Mouse (Mus musculus): Measurements from ENCODE around the gene Ugt1a1.

The Ugt1a1 gene

GRCm38 (mm10) chr1:88235046-88235893 lies 23.5 kb downstream of the Ugt1a1 start:
- no peak for DNase-seq

- DNase-seq = no peak
Measured at GRCm38 (mm10) chr1:88235894-88236415, 24.2 kb downstream of the Ugt1a1 start.

GRCm38 (mm10) chr1:88237311-88237710 lies 25.6 kb downstream of the Ugt1a1 start:
- DNase-seq = no peak

- DNase-seq = no peak
Measured at GRCm38 (mm10) chr1:88238771-88239170, 27.0 kb downstream of the Ugt1a1 start.

- DNase-seq = no peak
Measured at GRCm38 (mm10) chr1:88240072-88240471, 28.3 kb downstream of the Ugt1a1 start.

GRCm38 (mm10) chr1:88240579-88240978 lies 28.8 kb downstream of the Ugt1a1 start:
- no peak for DNase-seq

- no peak for DNase-seq
Measured at GRCm38 (mm10) chr1:88243861-88244260, 32.1 kb downstream of the Ugt1a1 start.

GRCm38 (mm10) chr1:88245881-88246280 lies 34.1 kb downstream of the Ugt1a1 start:
- DNase-seq = no peak

GRCm38 (mm10) chr1:88246386-88246785 lies 34.6 kb downstream of the Ugt1a1 start:
- DNase-seq = no peak

GRCm38 (mm10) chr1:88247660-88248059 lies 35.9 kb downstream of the Ugt1a1 start:
- no peak for DNase-seq

- no peak for DNase-seq
Measured at GRCm38 (mm10) chr1:88248658-88249057, 36.9 kb downstream of the Ugt1a1 start.

GRCm38 (mm10) chr1:88249596-88249995 lies 37.8 kb downstream of the Ugt1a1 start:
- DNase-seq = no peak

- no peak for DNase-seq
Measured at GRCm38 (mm10) chr1:88250023-88250422, 38.3 kb downstream of the Ugt1a1 start.

GRCm38 (mm10) chr1:88253106-88253505 lies 41.3 kb downstream of the Ugt1a1 start:
- DNase-seq = no peak

- no peak for DNase-seq
Measured at GRCm38 (mm10) chr1:88253540-88253939, 41.8 kb downstream of the Ugt1a1 start.

- DNase-seq = no peak
Measured at GRCm38 (mm10) chr1:88254793-88255465, 43.2 kb downstream of the Ugt1a1 start.

GRCm38 (mm10) chr1:88255466-88255857 lies 43.7 kb downstream of the Ugt1a1 start:
- no peak for DNase-seq

- no peak for DNase-seq
Measured at GRCm38 (mm10) chr1:88255989-88256754, 44.4 kb downstream of the Ugt1a1 start.

- no peak for DNase-seq
Measured at GRCm38 (mm10) chr1:88256886-88257663, 45.3 kb downstream of the Ugt1a1 start.

GRCm38 (mm10) chr1:88257681-88258080 lies 45.9 kb downstream of the Ugt1a1 start:
- DNase-seq = no peak

GRCm38 (mm10) chr1:88258361-88258760 lies 46.6 kb downstream of the Ugt1a1 start:
- DNase-seq = no peak

GRCm38 (mm10) chr1:88258881-88259642 lies 47.3 kb downstream of the Ugt1a1 start:
- no peak for DNase-seq
